Mouse (Mus musculus) cerebellum, adult 2 months (tissue): ENCODE data around the gene Afdn.

Source experiments
- CTCF ChIP-seq: fragments of 200-500 bp; IDR thresholded peaks from 2 replicates; pipeline ENCODE4 v1.5.1; 2011; ENCODE audit warnings: low read depth, mild to moderate bottlenecking, control low read depth, low read length, moderate library complexity, borderline replicate concordance; ENCODE audit not compliant: insufficient read depth
- POLR2A ChIP-seq: fragments of 200-500 bp; IDR thresholded peaks from 2 replicates; pipeline ENCODE4 v1.6.1; 2011; ENCODE audit warnings: low read length, control low read depth, borderline replicate concordance; ENCODE audit not compliant: insufficient read depth

- TF ChIP-seq CTCF: no peak
- no peak for TF ChIP-seq POLR2A
Measured at GRCm38 (mm10) chr17:13913951-13914350, 153.6 kb downstream of the Afdn start.
